Mouse (Mus musculus) megakaryocyte, embryonic 14.5 days (primary cell): ENCODE results near the gene Borcs5.

Experiments used
- FLI1 ChIP-seq: IDR thresholded peaks from 2 replicates; pipeline ENCODE4 v1.6.1; 2012; ENCODE audit warnings: low read length, inconsistent platforms, mixed read lengths
- GATA1 ChIP-seq: IDR thresholded peaks from 3 replicates; pipeline ENCODE4 v1.6.1; 2012; ENCODE audit warnings: mixed read lengths, low read length, inconsistent platforms, borderline replicate concordance

DNA sequence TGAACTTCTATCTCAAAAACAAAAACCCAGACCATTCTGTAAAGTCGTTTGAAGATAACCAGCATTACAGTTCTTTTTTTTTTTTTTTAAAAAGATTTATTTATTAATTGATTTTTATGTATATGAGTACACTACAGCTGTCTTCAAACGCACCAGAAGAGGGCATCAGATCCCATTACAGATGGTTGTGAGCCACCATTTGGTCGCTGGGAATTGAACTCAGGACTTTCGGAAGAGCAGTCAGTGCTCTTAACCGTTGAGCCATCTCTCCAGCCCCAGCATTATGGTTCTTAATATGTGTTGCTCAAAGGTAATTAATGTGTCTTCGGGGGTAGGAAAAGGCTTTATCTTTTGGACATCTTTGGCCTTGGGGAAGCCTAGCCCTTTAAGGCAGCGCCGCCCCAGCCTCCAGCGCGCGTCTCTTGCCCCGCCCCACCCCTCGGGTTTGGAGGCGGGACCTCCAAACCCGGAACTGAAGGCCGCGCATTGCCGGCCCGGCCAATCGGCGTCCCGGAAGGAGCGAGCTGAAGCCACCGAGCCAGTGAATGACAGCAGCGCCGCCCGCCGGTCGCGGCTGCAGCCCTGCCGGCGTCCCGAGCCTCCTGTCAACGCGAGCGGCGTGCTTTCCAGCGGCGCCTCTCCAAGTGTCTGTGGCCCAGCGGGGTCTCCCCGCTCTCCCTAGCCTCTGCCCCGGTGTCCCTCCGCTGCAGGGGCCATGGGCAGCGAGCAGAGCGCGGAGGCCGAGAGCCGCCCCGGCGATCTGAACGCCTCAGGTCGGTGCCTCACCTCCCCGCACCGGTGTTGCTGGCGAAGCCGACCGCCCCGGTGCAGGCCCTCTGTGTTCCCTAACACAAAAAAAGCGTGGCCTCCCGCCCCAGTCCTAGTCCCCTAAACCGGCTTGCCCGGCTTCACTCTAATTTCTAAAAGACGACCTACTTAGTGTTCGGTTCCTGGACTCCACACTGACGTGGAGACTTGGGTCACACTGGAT is 1.5 kb downstream of the Borcs5 start:
- TF ChIP-seq GATA1 = no peak
- TF ChIP-seq FLI1 = no peak
